Mouse (Mus musculus) lung, embryonic 14.5 days (tissue): ENCODE results near the gene Adra2b. TPM values are rescaled to one million over a fixed set of nuclear protein-coding genes. Genes with fewer than 3 reads are reported as not detected.

Experiments
- ATAC-seq: fragments of 200-750 bp; cut with Nextera tagmentation; 2 replicates; pipeline ENCODE4 v1.8.0; 2017; ENCODE audit warnings: mild to moderate bottlenecking, moderate TSS enrichment, moderate library complexity; ENCODE audit not compliant: insufficient read depth
- DNase-seq: peaks from one replicate; pipeline ENCODE4 v3.0.0-alpha.2; 2015
- H3K27ac ChIP-seq: fragments of 300-500 bp; sonication (generic); 2 replicates; pipeline ENCODE4 v1.5.1; 2014; ENCODE audit warnings: low read depth, mild to moderate bottlenecking, moderate library complexity
- H3K27me3 ChIP-seq: fragments of 300-500 bp; sonication (generic); 2 replicates; pipeline ENCODE4 v1.6.1; 2014; ENCODE audit warnings: low read length, control low read depth; ENCODE audit not compliant: insufficient read depth
- H3K36me3 ChIP-seq: fragments of 300-500 bp; sonication (generic); 2 replicates; pipeline ENCODE4 v1.6.1; 2014; ENCODE audit warnings: control low read depth; ENCODE audit not compliant: insufficient read depth
- H3K4me1 ChIP-seq: fragments of 300-500 bp; sonication (generic); 2 replicates; pipeline ENCODE4 v1.6.1; 2014; ENCODE audit warnings: antibody characterized with exemption, control low read depth; ENCODE audit not compliant: insufficient read depth
- H3K4me2 ChIP-seq: fragments of 300-500 bp; sonication (generic); 2 replicates; pipeline ENCODE4 v1.6.1; 2014; ENCODE audit warnings: mild to moderate bottlenecking
- H3K4me3 ChIP-seq: fragments of 300-500 bp; sonication (generic); 2 replicates; pipeline ENCODE4 v1.5.1; 2014; ENCODE audit warnings: low read depth, low read length
- H3K9ac ChIP-seq: fragments of 300-500 bp; sonication (generic); 2 replicates; pipeline ENCODE4 v1.6.1; 2014
- H3K9me3 ChIP-seq: fragments of 300-500 bp; sonication (generic); 2 replicates; pipeline ENCODE4 v1.6.1; 2016; ENCODE audit warnings: low read depth, low read length, control low read depth
- CTCF ChIP-seq: IDR thresholded peaks from 2 replicates; pipeline ENCODE4 v1.5.1; 2016; ENCODE audit warnings: antibody characterized with exemption, low read depth
- WGBS: fragments of 180-500 bp; shearing (Covaris S2); extraction: QIAGEN DNeasy Blood & Tissue Kit; methylation state at CpG from one replicate; pipeline ENCODE4 v1.1.7; 2014; 5-methylcytosine and 5-hydroxymethylcytosine counted together
- polyA plus RNA-seq: library from polyadenylated mRNA; unstranded; fragments of >200 nt; fragmentation: Nextera tagmentation; extraction: Ambion mirVana; gene quantifications from 2 replicates; pipeline ENCODE4 v1.2.1, GENCODE M21; 2014

Gene Adra2b
- polyA plus RNA-seq, 1 experiment from 2014 or later: not detected

DNA sequence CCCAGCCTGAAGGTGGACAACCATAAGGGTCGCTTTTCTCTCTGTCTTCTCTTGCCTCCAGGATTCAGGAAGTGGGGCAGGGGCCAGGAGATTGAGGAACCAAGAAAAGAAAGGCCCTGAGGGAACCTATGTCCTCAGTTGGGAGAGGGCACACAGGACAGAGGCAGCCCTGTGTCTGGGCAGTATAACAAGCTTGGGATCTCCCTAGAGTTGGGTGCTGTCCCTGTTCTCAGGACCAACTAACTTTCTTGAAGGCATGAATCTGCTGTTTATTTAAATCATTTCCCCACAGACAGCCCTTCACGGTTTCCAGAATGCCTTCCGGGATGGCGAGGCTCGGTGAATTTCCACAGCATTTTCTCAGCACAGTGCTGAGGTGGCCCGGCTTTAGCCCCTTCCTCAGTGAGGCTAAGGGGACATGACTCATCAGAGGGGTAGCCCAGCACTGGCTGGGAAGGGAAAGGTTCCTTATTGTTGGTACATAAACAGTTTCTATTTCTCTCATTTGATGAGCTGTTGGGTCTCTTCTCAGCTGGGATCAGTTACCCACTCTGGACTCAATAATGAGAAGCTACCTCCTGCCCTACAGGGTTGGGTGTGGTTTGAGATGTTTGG lies 40.2 kb upstream of the Adra2b start:
- Histone ChIP-seq H3K27ac (no peak overlapping the region), H3K9me3 (no peaks in the 10 kb centered on the region), H3K36me3 (no peaks in the 10 kb centered on the region), H3K4me1 (no peaks in the 10 kb centered on the region), H3K4me3 (no peak overlapping the region), H3K27me3 (no peaks in the 10 kb centered on the region), H3K9ac (no peak overlapping the region), H3K4me2 (no peak overlapping the region)
- 69% methylated on average over 6 of the region's 6 CpGs for WGBS
- TF ChIP-seq CTCF: no peak
- DNase-seq (no peak), ATAC-seq (no peak)

DNA sequence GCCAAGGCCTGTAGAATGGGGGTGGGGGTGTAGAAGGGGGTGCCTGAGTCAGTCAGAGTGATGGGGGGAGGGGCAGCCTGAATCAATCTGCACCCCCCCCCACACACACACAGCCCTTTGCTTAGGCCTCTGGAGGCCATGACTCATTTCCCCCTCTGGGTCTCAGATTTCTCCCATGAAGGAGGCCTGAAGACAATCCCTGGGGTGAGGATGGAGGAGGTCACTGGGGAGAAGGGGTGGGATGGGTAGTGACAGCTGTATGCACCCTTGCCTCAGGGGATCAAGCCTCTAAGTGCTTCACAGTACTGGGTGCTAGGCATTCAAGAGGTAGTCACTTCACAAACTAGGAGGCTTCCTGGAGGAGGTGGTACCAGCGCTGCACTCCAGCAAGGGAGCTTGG lies 39.3 kb upstream of the Adra2b start:
- H3K27ac ChIP-seq: no peak overlapping the region
- TF ChIP-seq CTCF: no peak
- WGBS: 86% methylated on average over 1 of the region's 1 CpGs
- no peaks in the 10 kb centered on the region for H3K36me3 ChIP-seq
- no peak overlapping the region for H3K4me2 ChIP-seq
- DNase-seq (no peak), ATAC-seq (no peak)
- no peaks in the 10 kb centered on the region for H3K4me1 ChIP-seq
- no peak overlapping the region for H3K4me3 ChIP-seq
- H3K9ac ChIP-seq: no peak overlapping the region
- H3K9me3 ChIP-seq: no peaks in the 10 kb centered on the region
- no peaks in the 10 kb centered on the region for H3K27me3 ChIP-seq

GRCm38 (mm10) chr2:127324456-127324855 lies 38.6 kb upstream of the Adra2b start:
- no peaks in the 10 kb centered on the region for H3K27me3 ChIP-seq
- DNase-seq (no peak), ATAC-seq (no peak)
- H3K9ac ChIP-seq: no peak overlapping the region
- 43% methylated on average over 7 of the region's 7 CpGs for WGBS
- TF ChIP-seq CTCF: no peak
- H3K9me3 ChIP-seq: no peaks in the 10 kb centered on the region
- H3K4me1 ChIP-seq: no peaks in the 10 kb centered on the region
- H3K4me2 ChIP-seq: no peak overlapping the region
- H3K27ac ChIP-seq: no peak overlapping the region
- no peak overlapping the region for H3K4me3 ChIP-seq
- H3K36me3 ChIP-seq: no peaks in the 10 kb centered on the region

GRCm38 (mm10) chr2:127328090-127328851 lies 34.7 kb upstream of the Adra2b start:
- no peak overlapping the region for H3K4me3 ChIP-seq
- no peak overlapping the region for H3K4me2 ChIP-seq
- no peaks in the 10 kb centered on the region for H3K9me3 ChIP-seq
- peak; percentile 80; the same call in 1 of the 2 replicates for ATAC-seq
- no peak for TF ChIP-seq CTCF
- peak overlapping the region; percentile 69 for H3K27ac ChIP-seq
- no peaks in the 10 kb centered on the region for H3K4me1 ChIP-seq
- H3K9ac ChIP-seq: no peak overlapping the region; the same call in 1 of the 2 replicates
- WGBS: 57% methylated on average over 12 of the region's 12 CpGs
- DNase-seq: peak; percentile 51
- no peaks in the 10 kb centered on the region for H3K27me3 ChIP-seq
- H3K36me3 ChIP-seq: no peaks in the 10 kb centered on the region

- 69% methylated on average over 14 of the region's 14 CpGs for WGBS
- no peak for DNase-seq
- H3K27ac ChIP-seq: no peak overlapping the region
- H3K4me3 ChIP-seq: no peak overlapping the region
- TF ChIP-seq CTCF: no peak
- H3K27me3 ChIP-seq: peaks cover 20% of the 10 kb centered on the region
- ATAC-seq: no peak
- no peak overlapping the region for H3K4me2 ChIP-seq
- 0 out of 2 replicates have a peak, but pooled peaks cover 2% of the 10 kb centered on the region for H3K36me3 ChIP-seq
- no peak overlapping the region for H3K9ac ChIP-seq
- H3K9me3 ChIP-seq: no peaks in the 10 kb centered on the region
- H3K4me1 ChIP-seq: no peaks in the 10 kb centered on the region
Measured at GRCm38 (mm10) chr2:127332807-127333570, 30.0 kb upstream of the Adra2b start.

- TF ChIP-seq CTCF: no peak
- ATAC-seq (no peak), DNase-seq (peak; percentile 17)
- Histone ChIP-seq H3K27ac (no peak overlapping the region), H3K4me3 (no peak overlapping the region), H3K27me3 (peaks cover 20% of the 10 kb centered on the region), H3K4me2 (no peak overlapping the region), H3K9ac (no peak overlapping the region), H3K4me1 (no peaks in the 10 kb centered on the region), H3K36me3 (0 out of 2 replicates have a peak, but pooled peaks cover 2% of the 10 kb centered on the region), H3K9me3 (no peaks in the 10 kb centered on the region)
- WGBS: 58% methylated on average over 5 of the region's 5 CpGs
Measured at GRCm38 (mm10) chr2:127333945-127334603, 28.9 kb upstream of the Adra2b start.
